Mouse (Mus musculus): Measurements from ENCODE around the gene Dnajc4. TPM values are rescaled to one million over a fixed set of nuclear protein-coding genes. Genes with fewer than 3 reads are reported as not detected.
A peak's percentile ranks its signal among the peaks of the same experiment; 100 is the strongest.

Gene Dnajc4
- polyA plus RNA-seq, 1 experiment from 2014 or later: 10.9 TPM

DNA sequence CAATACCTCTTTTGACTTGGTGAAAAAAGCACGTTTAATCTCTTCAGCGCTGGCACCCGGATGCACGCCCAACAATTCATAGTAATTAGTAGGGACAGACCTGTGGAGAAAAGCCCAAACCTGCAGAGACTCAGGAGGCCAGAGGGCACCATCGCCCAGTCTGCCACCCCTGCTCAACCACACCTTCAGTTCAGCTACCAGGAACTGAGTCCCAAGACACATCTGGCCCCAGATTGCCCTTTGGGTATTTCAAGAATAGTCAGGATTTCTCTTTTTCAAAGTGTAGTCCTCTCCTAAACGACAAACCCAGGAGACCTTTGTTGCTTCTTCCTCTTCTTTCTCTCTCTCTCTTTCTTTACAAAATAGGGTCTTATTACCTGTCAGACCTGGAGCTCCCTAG is 1.7 kb downstream of the Dnajc4 start:
- Histone ChIP-seq H3K9me3 (ENCODE audit: low read length) (no peaks in the 10 kb centered on the region), H3K27me3 (ENCODE audit: insufficient read depth, low read length) (no peaks in the 10 kb centered on the region), H3K4me2 (ENCODE audit: low read depth, low read length) (no peak overlapping the region), H3K36me3 (replicated peaks; ENCODE audit: insufficient read depth, low read length) (0 out of 2 replicates have a peak, but pooled peaks cover 2% of the 10 kb centered on the region), H3K4me1 (ENCODE audit: insufficient read depth) (peaks cover 46% of the 10 kb centered on the region), H3K4me3 (ENCODE audit: low read depth, low read length) (no peak overlapping the region), H3K9ac (replicated peaks) (no peak overlapping the region), H3K27ac (ENCODE audit: low read depth) (no peak overlapping the region)
- ATAC-seq: no peak
- WGBS (ENCODE audit: insufficient replicate concordance): 81% methylated on average over 6 of the region's 6 CpGs
- TF ChIP-seq CTCF (IDR thresholded peaks at IDR 0.05; ENCODE audit: low read depth): no peak
- no peak for TF ChIP-seq EP300 (IDR thresholded peaks at IDR 0.05; ENCODE audit: low read depth)
- DNase-seq: no peak

DNA sequence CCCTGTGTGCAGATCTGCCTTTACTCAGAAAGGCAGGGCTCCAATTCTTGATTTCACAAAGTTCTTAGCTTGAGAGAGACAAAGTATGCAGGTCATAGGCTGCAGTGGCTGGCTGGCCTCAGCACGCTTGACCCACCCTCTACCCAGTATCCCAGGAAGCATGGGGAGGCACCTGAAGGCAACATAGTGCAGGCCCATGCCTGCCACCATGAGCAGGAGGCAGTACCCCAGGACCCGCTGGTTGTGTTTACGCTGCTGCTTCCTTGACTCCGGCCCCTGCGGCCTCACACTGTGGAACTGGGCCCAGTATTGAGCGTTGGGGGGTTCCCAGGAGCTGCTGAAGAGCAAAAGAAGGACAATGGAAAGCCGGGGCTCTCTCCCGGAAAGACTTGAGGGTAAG is 3.1 kb downstream of the Dnajc4 start:
- DNase-seq (no peak), ATAC-seq (no peak)
- TF ChIP-seq CTCF (IDR thresholded peaks at IDR 0.05; ENCODE audit: low read depth) (no peak), EP300 (IDR thresholded peaks at IDR 0.05; ENCODE audit: low read depth) (no peak)
- Histone ChIP-seq H3K36me3 (replicated peaks; ENCODE audit: insufficient read depth, low read length) (peaks cover 8% of the 10 kb centered on the region; the same call in 1 of the 2 replicates), H3K27ac (ENCODE audit: low read depth) (no peak overlapping the region), H3K27me3 (ENCODE audit: insufficient read depth, low read length) (no peaks in the 10 kb centered on the region), H3K9ac (replicated peaks) (no peak overlapping the region), H3K4me3 (ENCODE audit: low read depth, low read length) (no peak overlapping the region), H3K4me1 (ENCODE audit: insufficient read depth) (peaks cover 36% of the 10 kb centered on the region), H3K4me2 (ENCODE audit: low read depth, low read length) (no peak overlapping the region), H3K9me3 (ENCODE audit: low read length) (no peaks in the 10 kb centered on the region)
- 91% methylated on average over 8 of the region's 8 CpGs for WGBS (ENCODE audit: insufficient replicate concordance)

DNA sequence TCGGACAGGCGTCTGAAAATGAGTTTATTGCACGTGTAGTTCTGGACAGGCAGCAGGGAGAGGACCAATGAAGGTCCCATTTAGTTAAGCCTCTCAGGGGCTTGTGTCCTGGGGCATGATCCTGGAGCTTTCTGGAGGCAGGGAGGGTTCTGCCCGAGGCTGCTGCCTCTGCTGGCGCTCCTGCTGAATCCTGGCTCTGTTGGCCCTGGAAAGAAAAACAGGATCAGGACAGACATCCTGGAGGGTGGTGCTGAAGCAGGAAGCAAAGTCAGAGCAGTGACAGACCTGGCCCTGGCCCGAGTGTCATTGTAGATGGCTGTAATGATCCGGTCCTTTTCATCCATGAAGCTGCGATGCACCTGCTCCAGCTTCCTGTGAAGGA is 4.5 kb downstream of the Dnajc4 start:
- Histone ChIP-seq H3K4me2 (ENCODE audit: low read depth, low read length) (peak overlapping the region; percentile 98), H3K4me1 (ENCODE audit: insufficient read depth) (peaks cover 31% of the 10 kb centered on the region), H3K27ac (ENCODE audit: low read depth) (peak overlapping the region; percentile 48; the same call in 1 of the 2 replicates), H3K9ac (replicated peaks) (peak overlapping the region; percentile 75), H3K4me3 (ENCODE audit: low read depth, low read length) (peak overlapping the region; percentile 77), H3K27me3 (ENCODE audit: insufficient read depth, low read length) (no peaks in the 10 kb centered on the region), H3K9me3 (ENCODE audit: low read length) (no peaks in the 10 kb centered on the region), H3K36me3 (replicated peaks; ENCODE audit: insufficient read depth, low read length) (peaks cover 16% of the 10 kb centered on the region; the same call in 1 of the 2 replicates)
- DNase-seq: peak; percentile 24
- no peak for TF ChIP-seq CTCF (IDR thresholded peaks at IDR 0.05; ENCODE audit: low read depth)
- TF ChIP-seq EP300 (IDR thresholded peaks at IDR 0.05; ENCODE audit: low read depth): no peak
- ATAC-seq: no peak
- WGBS (ENCODE audit: insufficient replicate concordance): 9% methylated on average over 8 of the region's 8 CpGs

DNA sequence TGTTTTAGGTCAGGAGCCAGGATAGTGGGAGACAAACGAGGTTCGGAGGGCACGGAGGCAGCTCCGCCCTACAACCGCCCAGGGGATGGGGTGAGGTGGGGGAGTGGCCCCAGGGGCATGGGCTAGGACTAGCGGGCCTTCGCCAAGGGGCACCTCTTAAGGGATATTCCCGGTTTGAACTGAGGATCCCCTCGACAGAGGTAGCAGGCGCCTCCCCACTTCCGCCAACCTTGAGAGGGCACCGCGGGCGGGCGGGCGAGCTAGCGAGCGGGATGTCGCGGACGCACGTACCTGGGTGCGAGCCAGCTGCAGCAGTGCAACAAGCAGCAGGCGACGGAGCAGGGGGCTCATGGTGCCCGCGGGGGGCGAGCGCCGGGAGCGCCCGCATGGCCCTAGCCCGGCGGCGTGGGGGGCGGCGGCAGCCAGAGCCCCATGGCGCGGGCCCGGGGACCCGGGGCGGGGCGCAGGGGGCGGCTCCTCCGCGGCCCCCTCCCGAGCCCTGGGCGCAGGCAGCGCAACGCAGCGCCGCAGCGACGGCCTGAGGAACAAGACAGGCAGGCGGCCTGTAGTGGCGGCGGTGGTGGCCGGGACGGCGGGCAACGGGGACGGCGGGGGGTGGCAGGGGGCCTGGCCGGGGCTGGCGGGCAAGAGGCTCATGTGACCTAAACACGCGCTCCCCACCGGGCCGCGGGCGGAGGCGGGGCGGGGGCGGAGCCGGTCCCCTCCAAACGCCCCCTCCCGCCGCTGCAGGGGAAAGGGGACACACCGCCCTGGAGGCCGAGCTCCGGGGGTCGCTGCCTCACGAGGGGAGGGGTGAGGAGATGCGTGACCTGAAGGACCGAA is 5.1 kb downstream of the Dnajc4 start, which contains the start of gene Vegfb:
TSS of gene Vegfb (minus strand) at position 591 of the 843 bp plus-strand sequence.
- Histone ChIP-seq H3K4me1 (ENCODE audit: insufficient read depth) (peaks cover 28% of the 10 kb centered on the region), H3K4me2 (ENCODE audit: low read depth, low read length) (peak within 1 kb of the TSS; percentile 98), H3K36me3 (replicated peaks; ENCODE audit: insufficient read depth, low read length) (peaks cover 18% of the 10 kb centered on the region; the same call in 1 of the 2 replicates), H3K27me3 (ENCODE audit: insufficient read depth, low read length) (no peaks in the 10 kb centered on the region), H3K4me3 (ENCODE audit: low read depth, low read length) (peak within 1 kb of the TSS; percentile 77), H3K9me3 (ENCODE audit: low read length) (no peaks in the 10 kb centered on the region), H3K9ac (replicated peaks) (peak within 1 kb of the TSS; percentile 75), H3K27ac (ENCODE audit: low read depth) (peak within 1 kb of the TSS; percentile 76)
- DNase-seq (peak; percentile 71), ATAC-seq (peak; percentile 43)
- no peak for TF ChIP-seq CTCF (IDR thresholded peaks at IDR 0.05; ENCODE audit: low read depth)
- no peak for TF ChIP-seq EP300 (IDR thresholded peaks at IDR 0.05; ENCODE audit: low read depth)
- 1% methylated on average over 50 of the region's 85 CpGs for WGBS (ENCODE audit: insufficient replicate concordance)

DNA sequence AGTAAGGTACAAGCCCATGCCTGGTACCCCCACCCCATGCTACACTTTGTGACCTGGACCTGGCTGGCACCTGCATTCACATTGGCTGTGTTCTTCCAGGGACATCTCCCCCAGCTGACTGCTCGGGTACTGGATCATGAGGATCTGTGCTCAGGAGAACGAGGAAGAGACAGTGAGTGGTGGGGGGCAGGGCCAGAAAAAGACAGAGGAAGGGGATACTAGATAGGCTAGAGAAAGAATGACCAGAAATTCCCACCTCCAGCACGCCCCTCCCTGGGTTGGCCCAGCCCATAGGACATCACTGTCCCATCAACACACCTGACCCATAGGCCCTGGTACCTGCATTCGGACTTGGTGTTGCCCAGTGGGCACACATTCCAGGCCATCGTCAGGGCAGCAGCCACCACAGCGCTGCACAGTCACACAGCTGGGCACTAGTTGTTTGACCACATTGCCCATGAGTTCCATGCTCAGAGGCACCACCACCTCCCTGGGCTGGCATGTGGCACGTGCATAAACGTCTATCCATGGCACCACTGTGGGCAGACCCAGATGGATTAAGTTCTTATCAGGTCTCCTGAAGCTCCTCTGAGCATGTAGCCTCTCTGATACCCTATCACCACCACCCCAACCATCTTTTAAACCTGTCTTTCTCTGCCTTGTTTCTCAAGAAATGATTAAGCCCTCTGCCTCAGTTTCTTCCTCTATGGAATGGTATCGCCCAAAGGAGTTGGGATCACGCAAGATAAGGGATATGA is 6.2 kb downstream of the Dnajc4 start:
- Histone ChIP-seq H3K9ac (replicated peaks) (peak overlapping the region; percentile 75; the same call in 1 of the 2 replicates), H3K4me3 (ENCODE audit: low read depth, low read length) (peak overlapping the region; percentile 77)
- peak; percentile 16; the same call in 1 of the 2 replicates for ATAC-seq

DNA sequence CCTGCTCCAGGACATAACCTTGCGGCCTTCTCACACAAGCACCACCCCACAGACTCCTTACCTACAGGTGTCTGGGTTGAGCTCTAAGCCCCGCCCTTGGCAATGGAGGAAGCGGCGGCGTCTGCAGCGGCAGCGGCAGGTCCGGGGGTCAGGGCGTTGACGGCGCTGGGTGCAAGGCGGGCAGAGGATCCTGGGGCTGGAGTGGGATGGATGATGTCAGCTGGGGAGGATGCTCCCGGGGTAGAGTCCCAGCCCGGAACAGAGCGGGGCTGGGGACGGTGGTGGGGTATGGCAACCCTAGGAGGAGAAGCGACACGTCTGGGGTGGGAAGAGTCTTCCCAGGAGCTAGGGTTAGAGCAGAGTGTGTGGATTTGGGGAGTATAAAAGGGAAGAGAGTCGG is 7.1 kb downstream of the Dnajc4 start:
- Histone ChIP-seq H3K36me3 (replicated peaks; ENCODE audit: insufficient read depth, low read length) (peaks cover 18% of the 10 kb centered on the region; the same call in 1 of the 2 replicates), H3K27ac (ENCODE audit: low read depth) (no peak overlapping the region), H3K4me1 (ENCODE audit: insufficient read depth) (peaks cover 30% of the 10 kb centered on the region), H3K27me3 (ENCODE audit: insufficient read depth, low read length) (no peaks in the 10 kb centered on the region), H3K4me2 (ENCODE audit: low read depth, low read length) (no peak overlapping the region), H3K9me3 (ENCODE audit: low read length) (no peaks in the 10 kb centered on the region), H3K9ac (replicated peaks) (no peak overlapping the region), H3K4me3 (ENCODE audit: low read depth, low read length) (no peak overlapping the region)
- no peak for DNase-seq
- WGBS (ENCODE audit: insufficient replicate concordance): 89% methylated on average over 19 of the region's 19 CpGs
- TF ChIP-seq CTCF (IDR thresholded peaks at IDR 0.05; ENCODE audit: low read depth) (no peak), EP300 (IDR thresholded peaks at IDR 0.05; ENCODE audit: low read depth) (no peak)
- no peak for ATAC-seq

More for the DNA sequence above, 6.2 kb downstream of the Dnajc4 start:
- Histone ChIP-seq H3K36me3 (replicated peaks; ENCODE audit: insufficient read depth, low read length) (peaks cover 18% of the 10 kb centered on the region; the same call in 1 of the 2 replicates), H3K4me1 (ENCODE audit: insufficient read depth) (peaks cover 26% of the 10 kb centered on the region), H3K27ac (ENCODE audit: low read depth) (peak overlapping the region; percentile 76; the same call in 1 of the 2 replicates), H3K27me3 (ENCODE audit: insufficient read depth, low read length) (no peaks in the 10 kb centered on the region), H3K4me2 (ENCODE audit: low read depth, low read length) (peak overlapping the region; percentile 98), H3K9me3 (ENCODE audit: low read length) (no peaks in the 10 kb centered on the region)
- WGBS (ENCODE audit: insufficient replicate concordance): 61% methylated on average over 10 of the region's 10 CpGs
- DNase-seq: no peak
- no peak for TF ChIP-seq CTCF (IDR thresholded peaks at IDR 0.05; ENCODE audit: low read depth)
- peak; percentile 70 for TF ChIP-seq EP300 (IDR thresholded peaks at IDR 0.05; ENCODE audit: low read depth)

Measured in liver, postnatal 0 days (tissue).